Mouse (Mus musculus) ES-CJ7 (cell line): Measurements from ENCODE around the gene Capns1.
A peak's percentile ranks its signal among the peaks of the same experiment; 100 is the strongest.

Experiments
- DNase-seq: peaks from one replicate; pipeline ENCODE4 v3.0.0; 2011; ENCODE audit warnings: low read depth, low spot score

The Capns1 gene

GRCm38 (mm10) chr7:30170283-30170951, 28.2 kb downstream of the Capns1 start:
- DNase-seq: no peak

DNA sequence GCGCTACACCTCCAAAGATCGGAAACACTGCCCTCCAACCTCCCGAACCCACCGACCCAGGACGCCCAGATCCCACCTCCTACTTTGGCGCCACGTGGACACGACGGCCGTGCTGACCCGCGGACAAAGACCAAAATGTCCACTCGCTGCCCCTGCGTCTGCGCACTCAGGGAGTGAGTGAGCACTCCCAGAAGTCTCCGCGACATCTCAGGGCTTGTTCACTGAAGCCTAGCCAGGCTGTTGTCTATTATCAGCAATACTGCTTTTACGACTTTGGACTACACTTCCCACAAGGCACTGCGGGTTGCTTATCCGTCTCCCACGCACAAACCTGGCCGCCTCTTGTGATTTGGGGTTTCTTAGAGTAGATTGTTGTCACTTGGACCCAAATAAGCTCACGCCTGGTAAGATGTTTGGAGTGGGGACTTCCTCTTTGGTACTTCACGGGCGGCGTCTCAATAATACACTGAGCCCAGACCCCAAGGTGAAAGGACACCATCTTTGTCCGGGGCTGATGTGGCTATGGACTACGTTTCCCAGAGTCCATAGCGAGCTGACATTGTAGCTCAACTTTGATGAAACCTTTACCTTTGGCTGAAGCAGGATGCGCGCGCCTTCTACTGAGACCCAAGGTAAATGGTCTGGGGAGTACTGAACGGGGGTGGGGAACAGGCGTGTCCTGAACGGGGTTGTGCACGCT, 28.9 kb downstream of the Capns1 start, which contains the start of gene Zfp146:
Zfp146 (minus strand) TSS at position 168 of the 700 bp plus-strand sequence.
- DNase-seq: peak; percentile 98

DNA sequence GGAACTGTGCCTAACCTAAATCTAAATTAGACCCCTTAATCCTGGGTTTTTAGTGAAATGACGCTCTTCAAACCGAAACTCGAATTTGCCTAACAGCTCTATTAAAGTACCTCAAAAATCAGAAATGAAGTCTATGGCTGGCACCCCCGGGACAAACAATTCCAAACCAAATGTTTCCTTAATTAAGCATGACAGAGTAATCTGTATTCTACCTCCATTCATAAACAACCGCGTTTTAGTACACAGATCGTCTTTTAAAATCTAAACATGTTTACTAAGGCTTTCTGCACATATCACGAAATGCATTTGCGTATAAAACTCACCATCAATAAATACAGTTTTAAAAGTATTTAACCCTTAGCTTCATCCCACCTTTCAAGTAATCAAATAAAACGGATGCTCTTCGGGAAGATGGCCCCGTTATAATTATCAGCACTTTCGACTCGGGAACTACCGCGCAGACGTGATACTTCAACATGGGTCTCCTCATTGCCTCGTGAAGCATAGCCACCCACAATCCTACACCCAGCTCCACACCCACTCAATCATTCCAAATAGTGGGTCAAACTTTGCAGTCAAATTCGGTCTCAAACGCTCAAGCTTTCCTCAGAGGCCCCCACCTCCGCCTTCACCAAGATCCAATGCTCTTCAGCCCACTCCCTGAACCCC, 29.6 kb downstream of the Capns1 start:
- DNase-seq: no peak

DNA sequence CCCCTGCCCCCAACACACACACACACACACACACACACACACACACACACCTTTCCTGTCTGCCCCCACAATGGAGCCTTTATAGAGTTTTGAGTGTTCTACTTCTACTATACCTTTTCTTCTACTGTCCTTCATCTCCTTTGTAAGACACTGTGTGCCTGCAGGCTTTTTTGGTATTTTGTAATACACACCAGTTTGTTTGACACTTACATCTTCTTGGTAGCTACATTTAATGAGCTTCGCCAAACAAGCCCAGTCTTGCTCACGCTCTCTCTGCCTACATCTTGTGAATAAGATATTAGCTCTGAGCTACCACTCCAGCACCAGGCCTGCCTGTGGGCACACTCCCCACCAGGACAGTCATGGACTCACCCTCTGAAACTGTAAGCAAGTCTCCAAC, 33.9 kb downstream of the Capns1 start:
- no peak for DNase-seq

DNA sequence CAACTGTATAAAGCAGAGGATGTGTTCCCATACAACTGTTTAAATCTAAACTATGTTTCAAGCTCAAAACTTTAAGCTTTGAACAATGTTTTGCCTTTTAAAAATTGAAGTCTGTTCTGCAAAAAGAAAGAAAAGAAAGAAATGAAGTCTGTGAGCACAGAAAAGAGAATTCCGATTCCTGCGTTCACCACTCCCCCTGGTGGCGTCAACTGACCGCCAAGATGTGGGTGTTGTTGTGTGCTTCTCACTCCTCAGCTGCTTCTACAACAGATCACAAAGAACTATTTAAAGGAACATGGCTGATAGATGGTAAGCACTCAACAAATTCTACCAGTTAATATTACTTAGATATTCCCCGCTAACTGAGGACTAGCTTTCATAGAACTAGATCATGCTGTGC, 35.5 kb downstream of the Capns1 start:
- DNase-seq: peak; percentile 27

GRCm38 (mm10) chr7:30155507-30155906, 43.1 kb downstream of the Capns1 start:
- peak; percentile 95 for DNase-seq

DNA sequence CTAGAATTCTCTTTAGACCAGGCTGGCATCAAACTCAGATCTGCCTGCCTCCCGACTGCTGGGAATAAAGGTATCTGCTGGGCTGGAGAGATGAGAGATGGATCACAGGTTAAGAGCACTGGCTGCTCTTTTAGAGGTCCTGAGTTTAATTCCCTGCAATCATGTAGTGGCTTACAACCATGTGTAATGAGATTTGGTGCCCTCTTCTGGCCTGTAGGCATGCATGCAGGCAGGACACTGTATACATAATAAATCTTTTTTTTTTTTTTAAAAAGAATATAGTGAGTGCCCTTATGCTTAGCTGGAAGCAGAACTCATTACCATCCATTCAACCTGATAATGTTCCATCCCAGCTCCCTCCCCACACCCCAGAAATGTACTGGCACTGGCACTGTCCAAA, 44.6 kb downstream of the Capns1 start:
- peak; percentile 56 for DNase-seq

GRCm38 (mm10) chr7:30147011-30147410, 51.6 kb downstream of the Capns1 start:
- DNase-seq: no peak

- DNase-seq: peak; percentile 96
Observed at GRCm38 (mm10) chr7:30143555-30144209, 54.9 kb downstream of the Capns1 start.

DNA sequence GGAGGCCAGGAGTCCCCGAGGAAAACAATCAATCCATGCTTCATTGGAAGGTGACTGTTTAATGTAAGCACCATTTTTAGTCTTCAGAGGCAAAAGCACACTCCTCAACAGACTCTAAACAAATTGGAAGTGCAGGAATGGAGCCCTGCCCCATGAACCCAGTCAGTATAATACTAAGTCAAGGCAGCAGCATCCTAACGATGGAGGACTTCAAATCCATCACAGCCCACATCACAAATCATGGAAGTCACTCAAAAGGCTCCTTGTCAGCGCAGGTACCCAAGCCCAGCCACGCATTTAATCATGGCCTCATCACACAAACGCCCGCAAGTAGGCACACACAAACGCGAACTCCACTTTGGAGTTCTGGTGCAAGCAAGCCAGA, 55.4 kb downstream of the Capns1 start:
- DNase-seq: no peak
